Mouse (Mus musculus) brown adipose tissue, adult 24 weeks (tissue): Measurements from ENCODE around the gene Prkce. TPM values are rescaled to one million over a fixed set of nuclear protein-coding genes. Genes with fewer than 3 reads are reported as not detected.
A peak's percentile ranks its signal among the peaks of the same experiment; 100 is the strongest.

ENCODE experiments used
- H3K27ac ChIP-seq: fragments of 200-500 bp; replicated peaks from 2 replicates; pipeline ENCODE4 v1.5.1; 2012; ENCODE audit warnings: low read depth, mild to moderate bottlenecking, low read length
- H3K4me1 ChIP-seq: fragments of 200-500 bp; 2 replicates; pipeline ENCODE4 v1.6.1; 2012; ENCODE audit warnings: low read length, mixed read lengths; ENCODE audit not compliant: control insufficient read depth, insufficient read depth, insufficient read length
- H3K4me3 ChIP-seq: fragments of 200-500 bp; 2 replicates; pipeline ENCODE4 v1.5.1; 2012; ENCODE audit warnings: low read depth, mild to moderate bottlenecking, low read length, moderate library complexity; ENCODE audit not compliant: insufficient read depth
- polyA plus RNA-seq: library from polyadenylated mRNA; stranded (reverse); fragments of >200 nt; gene quantifications from 2 replicates; pipeline ENCODE4 v1.2.4, GENCODE M21; 2012; ENCODE audit not compliant: missing spikeins, insufficient read depth, insufficient read length

Prkce gene
- polyA plus RNA-seq, 1 experiment, result 18.0 TPM

DNA sequence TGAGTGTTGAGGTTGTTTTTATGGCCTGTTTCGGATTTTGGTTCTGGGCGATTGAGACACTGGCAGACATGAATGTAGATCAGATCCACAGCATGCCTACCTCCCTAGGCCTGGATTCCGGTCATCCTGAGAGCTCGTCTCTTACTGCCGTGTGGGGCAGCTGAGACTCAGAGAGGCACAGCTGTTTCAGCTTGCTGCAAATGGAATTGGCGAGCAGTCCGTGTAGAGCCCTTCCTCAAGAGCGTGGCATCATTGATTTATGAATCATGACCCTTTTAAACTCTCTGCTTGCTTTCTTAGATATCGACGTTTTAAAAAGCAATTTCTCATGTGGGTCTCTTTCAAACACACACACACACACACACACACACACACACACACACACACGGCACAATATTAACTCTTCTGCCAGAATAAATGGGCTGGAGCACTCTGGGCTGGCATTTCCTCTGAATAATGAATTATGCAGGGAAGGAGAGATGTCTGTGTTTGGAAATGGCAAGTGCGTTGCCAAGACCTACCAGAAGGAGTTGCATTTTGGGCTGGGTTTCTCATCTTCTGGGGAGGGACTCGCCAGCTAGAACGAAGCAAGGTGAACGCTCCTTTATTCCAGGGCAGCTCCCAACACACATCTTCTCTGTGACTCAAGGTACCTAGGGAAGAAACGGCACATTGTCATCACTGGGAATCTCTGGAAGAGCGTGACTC is 137.5 kb downstream of the Prkce start:
- H3K27ac ChIP-seq, result no peak overlapping the region
- peaks cover 17% of the 10 kb centered on the region for H3K4me1 ChIP-seq

DNA sequence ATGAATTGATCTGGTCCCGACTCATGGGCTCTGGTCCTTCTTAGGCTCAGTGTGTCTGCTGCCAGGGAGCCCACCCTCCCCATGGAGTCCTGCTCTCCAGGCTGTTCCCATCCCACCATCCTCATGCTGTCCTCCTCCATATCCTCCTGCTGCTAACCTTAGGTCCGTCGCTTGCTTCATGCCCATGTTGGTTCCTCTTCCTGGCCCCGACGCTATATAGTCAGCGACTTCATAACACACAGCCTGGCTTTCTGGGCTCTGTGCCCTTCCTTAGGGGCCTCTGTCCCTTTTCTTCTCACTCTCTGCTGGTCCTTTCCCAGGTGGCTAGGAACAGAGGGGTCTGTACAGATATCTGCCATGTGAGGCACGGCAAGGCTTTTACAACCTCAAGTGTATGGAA is 138.6 kb downstream of the Prkce start:
- Histone ChIP-seq H3K27ac (no peak overlapping the region), H3K4me1 (peaks cover 17% of the 10 kb centered on the region), H3K4me3 (no peak overlapping the region)

More for the DNA sequence above, 137.5 kb downstream of the Prkce start:
- H3K4me3 ChIP-seq, result no peak overlapping the region

DNA sequence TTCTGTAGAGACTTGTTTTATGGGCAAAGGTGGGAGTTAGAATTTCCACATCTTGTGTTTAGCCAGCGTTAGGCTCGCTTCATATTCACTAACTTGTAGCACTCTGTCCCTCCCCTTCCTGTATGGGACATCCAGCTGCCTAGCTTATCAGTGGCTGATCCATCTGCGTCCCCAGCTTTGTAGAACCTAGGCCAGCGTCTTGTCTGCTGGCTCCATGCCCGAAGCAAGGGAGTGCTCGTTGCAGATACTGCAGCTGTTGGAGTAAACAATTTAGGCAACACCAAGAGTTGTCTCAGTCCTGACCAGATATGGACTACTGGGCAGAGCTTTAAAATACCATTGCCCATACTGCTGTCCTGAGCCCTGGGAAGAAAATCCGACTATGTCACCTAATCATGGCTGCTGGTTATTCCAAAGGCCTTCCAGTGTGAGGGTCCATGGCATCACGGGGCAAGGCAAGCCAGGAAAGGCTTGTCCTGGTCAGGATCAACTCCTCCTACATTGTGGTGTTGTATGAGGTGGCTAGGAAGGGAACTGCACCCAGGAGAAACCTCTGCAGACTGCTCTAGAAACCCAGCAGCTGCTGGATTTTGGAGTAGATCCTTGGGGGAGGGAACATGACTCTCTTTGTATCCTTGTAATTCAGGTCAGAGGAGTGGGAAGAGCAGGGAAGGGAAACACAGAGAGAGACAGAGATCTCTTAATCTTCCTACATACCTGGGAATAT is 146.0 kb downstream of the Prkce start:
- Histone ChIP-seq H3K4me3 (no peak overlapping the region), H3K4me1 (peaks cover 12% of the 10 kb centered on the region; the same call in 1 of the 2 replicates), H3K27ac (no peak overlapping the region)

DNA sequence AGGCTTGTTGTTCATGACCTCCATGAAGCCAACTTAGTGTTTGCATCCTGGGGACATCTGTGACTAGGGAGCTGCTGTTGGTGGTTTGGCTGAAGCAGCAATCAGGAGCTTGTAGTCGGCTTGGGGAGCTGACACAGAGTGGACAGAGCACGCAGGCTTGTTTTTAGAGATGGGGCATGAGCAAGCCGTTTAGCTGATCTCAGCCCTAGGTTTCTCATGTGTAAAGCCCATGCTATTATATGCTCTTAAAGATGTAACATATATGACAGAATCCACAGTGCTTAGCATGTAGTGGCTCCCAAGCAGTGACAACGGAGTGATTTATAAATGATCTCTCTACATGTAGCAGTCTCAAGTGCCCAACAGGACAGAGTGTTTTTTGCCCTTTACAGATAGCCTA is 148.3 kb downstream of the Prkce start:
- peaks cover 12% of the 10 kb centered on the region; the same call in 1 of the 2 replicates for H3K4me1 ChIP-seq
- H3K27ac ChIP-seq, result no peak overlapping the region
- no peak overlapping the region for H3K4me3 ChIP-seq

DNA sequence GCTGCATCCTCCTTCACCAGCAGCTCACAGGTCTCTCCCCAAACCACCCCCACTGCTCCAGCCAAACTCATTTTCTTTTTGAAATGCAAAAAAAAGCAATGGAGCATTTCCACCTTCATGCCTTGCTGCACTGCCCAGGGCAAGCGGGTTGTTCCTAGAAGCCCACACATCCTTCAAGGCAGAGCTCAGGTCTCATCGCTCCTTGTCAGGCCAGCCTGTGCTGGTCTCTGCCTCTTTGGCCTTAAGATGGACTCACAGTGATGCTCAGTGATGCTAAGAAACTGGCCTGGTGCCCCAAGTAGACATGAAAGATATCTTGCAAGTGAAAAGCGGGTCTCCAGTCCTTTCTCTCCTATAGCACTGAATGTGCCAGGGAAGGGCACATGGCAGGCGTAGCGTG is 149.2 kb downstream of the Prkce start:
- no peak overlapping the region for H3K27ac ChIP-seq
- H3K4me1 ChIP-seq, result peaks cover 12% of the 10 kb centered on the region; the same call in 1 of the 2 replicates
- no peak overlapping the region for H3K4me3 ChIP-seq

DNA sequence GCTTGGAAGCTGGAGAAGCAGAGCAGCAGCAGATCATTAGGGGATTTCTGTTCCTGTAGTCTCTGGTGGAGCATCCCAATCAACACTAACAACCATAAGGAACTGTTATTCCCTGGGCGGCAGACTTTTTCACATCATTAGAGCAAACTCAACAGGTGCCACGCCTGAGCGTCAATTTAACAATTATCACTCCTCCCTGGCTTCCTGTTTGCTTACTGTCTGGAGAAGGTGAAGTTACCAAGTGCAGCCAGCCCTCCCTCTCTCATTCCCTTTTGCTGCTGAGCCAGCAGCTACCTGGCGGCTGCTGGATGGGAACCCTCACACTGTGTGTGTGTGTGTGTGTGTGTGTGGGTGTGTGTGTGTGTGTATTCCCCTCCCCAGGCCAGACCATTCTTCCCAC is 149.6 kb downstream of the Prkce start:
- Histone ChIP-seq H3K4me3 (no peak overlapping the region), H3K27ac (no peak overlapping the region), H3K4me1 (peaks cover 10% of the 10 kb centered on the region; the same call in 1 of the 2 replicates)

DNA sequence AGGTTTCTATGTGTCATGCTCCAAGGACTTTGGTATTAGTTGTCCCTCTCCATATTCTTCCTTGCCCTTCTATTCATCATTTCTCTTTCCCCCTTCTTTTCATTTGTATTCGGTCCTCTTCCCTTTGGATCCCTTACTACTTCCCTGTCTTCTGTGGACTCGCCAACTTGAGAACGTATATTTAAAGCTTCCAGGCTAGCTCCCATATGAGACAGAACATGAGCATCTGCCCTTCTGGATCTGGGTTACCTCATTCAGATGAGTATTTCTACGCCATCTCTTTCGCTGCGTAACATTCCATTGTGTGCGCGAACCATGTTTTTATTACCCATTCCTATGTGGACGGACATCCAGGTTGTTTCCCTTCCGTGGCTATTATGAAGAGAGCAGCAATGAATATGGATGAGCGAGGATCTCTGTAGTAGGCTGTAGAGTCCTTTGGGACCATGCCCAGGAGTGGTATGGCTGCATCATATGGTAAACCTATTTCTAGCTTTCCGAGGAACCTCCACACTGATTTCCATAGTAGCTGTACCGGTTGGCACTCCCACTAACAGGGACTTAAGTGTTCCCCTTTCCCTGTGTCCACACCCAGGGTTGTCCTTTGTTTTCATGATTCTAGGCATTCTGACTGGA is 152.5 kb downstream of the Prkce start:
- no peak overlapping the region for H3K27ac ChIP-seq
- peaks cover 7% of the 10 kb centered on the region; the same call in 1 of the 2 replicates for H3K4me1 ChIP-seq
- no peak overlapping the region for H3K4me3 ChIP-seq

DNA sequence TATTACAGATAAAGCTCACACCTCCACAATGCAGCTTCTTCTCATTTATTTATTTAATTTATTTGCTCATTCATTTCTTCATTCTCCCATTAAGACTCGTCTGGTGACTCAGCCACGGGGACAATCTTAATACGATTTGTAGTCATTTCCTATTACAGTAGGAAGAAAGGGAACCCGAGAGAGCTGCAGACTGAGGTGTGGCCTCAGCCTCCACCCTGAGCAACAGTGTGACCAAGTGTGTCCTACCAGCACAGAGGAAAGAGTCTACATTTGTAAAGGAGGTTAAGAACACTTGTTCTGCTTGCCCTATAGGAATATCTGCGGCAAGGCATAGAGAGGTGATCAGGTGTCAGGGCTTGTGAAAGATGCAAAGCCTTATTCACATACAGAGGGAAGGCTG is 155.3 kb downstream of the Prkce start:
- no peak overlapping the region for H3K27ac ChIP-seq
- peaks cover 7% of the 10 kb centered on the region; the same call in 1 of the 2 replicates for H3K4me1 ChIP-seq
- no peak overlapping the region for H3K4me3 ChIP-seq

DNA sequence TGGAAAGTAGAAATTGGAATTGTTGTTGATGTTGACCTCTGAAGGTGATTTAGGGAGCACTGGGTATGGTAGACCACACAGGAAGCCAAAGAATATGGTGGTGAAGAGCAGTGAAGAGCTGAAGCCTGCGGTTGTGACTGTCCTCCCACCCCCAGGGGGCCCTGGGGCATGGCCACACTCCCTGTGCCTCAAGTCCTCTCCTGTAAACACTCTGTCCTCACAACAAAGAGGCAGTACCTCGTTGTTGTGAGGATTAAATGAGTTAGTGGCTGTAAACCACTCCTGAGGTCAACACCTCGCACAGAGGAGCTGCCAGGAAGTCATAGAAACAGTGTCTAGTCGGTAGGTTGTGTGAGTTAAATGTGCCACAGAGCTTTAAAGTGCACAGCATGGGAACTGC is 155.7 kb downstream of the Prkce start:
- H3K4me3 ChIP-seq, result no peak overlapping the region
- no peak overlapping the region for H3K27ac ChIP-seq
- H3K4me1 ChIP-seq, result peaks cover 7% of the 10 kb centered on the region; the same call in 1 of the 2 replicates

DNA sequence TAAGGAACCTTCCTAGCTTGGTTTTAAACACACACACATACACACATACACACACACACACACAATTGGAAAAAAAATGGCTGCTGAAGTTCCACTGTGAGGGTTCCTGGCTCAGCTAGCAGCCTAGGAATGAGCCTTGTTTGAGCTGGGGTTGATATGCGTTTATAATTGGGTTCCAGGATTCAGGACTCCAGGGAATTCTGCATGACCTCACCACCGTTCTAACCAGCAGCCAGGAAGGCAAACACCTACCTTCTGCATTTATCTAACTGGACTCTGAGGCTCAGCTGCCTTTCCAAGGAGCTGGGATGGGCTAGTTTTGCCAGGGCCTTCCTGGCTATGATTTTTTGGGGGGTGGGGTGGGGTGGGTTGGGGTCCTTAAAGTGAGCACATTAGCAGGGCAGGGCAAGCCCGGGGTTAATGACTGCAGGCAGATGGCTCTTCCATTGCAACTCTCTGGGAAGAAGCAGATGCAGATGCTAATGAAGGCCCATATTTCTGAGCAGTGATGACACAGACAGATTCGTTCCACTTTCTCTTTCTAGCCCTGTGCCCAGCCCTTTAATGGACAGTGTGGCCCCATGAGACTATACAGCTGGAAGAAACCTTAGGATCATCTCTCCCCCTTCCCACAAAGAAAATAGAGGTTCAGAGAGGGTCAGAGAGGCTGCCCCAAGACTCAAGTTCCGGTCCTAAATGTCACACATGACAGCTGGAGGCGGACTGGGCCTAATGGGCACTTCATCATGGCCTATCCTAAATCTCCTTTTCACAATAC is 156.5 kb downstream of the Prkce start:
- Histone ChIP-seq H3K4me3 (no peak overlapping the region), H3K4me1 (peaks cover 9% of the 10 kb centered on the region; the same call in 1 of the 2 replicates), H3K27ac (no peak overlapping the region)

DNA sequence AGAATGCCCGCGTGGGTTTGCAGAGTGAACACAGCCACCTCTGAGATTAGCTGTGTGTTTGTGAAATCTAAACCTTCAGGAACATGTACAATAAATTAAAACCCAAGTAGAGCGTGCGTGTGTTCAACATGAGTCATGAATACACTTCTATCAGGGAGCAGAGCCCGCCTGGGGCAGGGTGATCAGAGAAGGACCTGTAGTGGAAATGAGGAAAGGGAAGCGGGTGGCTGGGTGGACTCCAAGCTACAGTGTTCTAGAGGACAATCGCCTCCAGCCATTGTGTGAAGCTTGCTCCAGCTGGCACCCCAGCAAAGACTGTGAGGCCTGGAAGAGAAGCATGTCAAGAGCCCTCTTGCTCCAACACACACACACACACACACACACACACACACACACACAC is 157.2 kb downstream of the Prkce start:
- H3K27ac ChIP-seq, result no peak overlapping the region
- no peak overlapping the region for H3K4me3 ChIP-seq
- H3K4me1 ChIP-seq, result peaks cover 13% of the 10 kb centered on the region; the same call in 1 of the 2 replicates

DNA sequence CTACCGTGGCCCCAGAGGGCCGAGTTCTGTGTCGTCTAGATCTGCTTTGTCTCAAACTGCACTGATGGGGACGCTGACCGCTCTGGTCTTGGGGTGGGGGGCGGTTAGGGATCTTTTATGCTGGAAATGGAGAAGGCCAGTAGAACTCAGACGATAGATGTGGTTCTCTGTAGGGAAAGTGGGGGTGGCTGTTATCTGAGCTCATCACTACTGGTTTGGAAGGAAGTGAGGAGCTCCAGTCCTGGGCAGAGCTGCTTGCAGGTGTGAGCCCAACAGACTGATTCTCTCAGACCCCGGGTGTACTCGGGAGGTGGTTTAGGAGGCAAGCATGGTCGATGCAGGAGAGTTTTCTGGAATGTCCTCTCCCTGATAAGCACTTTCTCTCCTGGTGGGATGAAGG is 157.7 kb downstream of the Prkce start:
- Histone ChIP-seq H3K4me3 (no peak overlapping the region), H3K27ac (no peak overlapping the region), H3K4me1 (peaks cover 14% of the 10 kb centered on the region; the same call in 1 of the 2 replicates)

DNA sequence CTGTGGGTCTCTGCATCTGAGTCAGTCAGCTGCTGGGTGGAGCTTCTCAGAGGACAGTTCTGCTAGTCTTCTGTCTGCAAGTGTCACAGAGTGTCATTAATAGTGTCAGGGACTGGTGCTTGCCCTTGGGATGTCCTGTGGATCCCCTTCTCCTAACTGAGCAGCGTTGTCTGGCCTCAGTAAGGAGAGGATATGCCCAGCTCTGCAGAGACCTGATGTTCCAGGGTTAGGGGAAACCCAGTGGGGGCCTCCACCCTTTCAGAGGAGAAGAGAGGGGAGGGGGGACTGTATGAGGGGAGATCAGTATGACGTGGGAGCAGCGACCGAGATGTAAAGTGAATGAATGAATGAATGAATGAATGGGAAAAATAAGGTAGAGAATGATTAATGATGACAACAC is 160.4 kb downstream of the Prkce start:
- no peak overlapping the region for H3K4me3 ChIP-seq
- no peak overlapping the region for H3K27ac ChIP-seq
- peaks cover 14% of the 10 kb centered on the region; the same call in 1 of the 2 replicates for H3K4me1 ChIP-seq

DNA sequence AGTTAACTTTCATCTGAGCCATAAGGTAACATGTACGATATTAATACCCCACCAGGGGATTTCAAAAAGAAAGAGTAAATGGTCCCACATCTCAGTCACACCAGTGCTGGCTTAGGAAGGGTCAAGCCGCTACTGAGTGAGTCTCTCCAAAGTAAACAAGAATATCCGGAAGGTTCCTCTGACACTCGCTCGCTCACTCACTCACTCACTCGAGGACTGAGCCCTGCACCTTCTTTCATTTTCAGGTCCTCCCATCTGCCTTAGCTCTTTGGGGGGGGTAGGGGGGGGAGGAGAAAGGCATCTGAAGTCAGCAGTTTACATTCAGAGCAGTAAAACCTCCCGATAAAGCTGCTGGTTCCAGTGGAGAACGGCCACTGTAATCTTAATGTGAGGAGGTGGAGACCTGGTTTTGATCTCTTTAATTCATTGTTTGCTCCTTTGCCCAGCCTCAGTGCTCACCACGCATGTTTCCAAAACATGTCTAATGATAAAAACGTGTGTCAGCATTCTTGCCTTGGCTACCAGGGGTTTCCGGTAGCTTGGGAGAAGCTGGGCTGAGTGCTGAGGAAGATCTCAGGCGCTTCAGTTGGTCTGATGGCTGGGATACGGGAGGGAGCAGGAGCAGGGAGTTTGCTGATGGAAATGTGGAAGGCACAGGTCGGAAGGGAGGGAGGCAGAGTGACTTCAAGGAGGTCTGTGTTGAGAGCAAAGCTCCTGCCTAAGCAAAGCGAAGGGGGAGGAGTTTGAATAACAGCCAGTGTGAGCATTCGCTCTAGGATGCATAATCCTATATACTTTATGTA is 161.9 kb downstream of the Prkce start:
- no peak overlapping the region for H3K27ac ChIP-seq
- 0 out of 2 replicates have a peak overlapping the region, but pooled peaks have one; percentile 7 for H3K4me3 ChIP-seq
- H3K4me1 ChIP-seq, result peaks cover 7% of the 10 kb centered on the region; the same call in 1 of the 2 replicates
